ENCODE assay signal across 22 mouse cellular contexts in the genomic region with DNA sequence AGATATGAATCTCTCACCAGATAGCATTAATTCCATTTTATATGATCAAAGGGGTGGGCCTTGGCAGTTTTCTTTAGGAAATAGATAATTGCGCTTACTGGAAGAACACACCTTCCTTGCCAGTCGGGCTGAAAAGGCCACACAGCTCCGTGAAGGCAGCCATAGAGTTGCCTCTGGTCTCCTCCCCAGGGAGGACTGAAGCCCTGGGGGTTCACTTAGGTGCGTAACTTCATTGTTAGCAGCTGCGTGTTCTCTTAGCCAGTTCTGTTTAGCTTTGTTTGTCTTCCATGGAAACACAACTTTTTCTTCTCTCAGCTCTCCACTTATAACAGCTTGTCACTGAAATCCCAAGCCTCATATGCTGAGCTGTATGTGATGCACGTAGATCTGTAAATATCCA. TPM values are rescaled to one million over a fixed set of nuclear protein-coding genes. Genes with fewer than 3 reads are reported as not detected.
DNase-seq lines count a peak whose midpoint lies in the region; ATAC-seq and TF ChIP-seq lines count a peak whose summit lies in the region.
"Had no signal": no experiment of that assay in that cellular context is flagged by ENCODE, and none has a peak within 500 bp of the region (broad histone marks: within the 10 kb centered on the region; RNA-seq: fewer than 3 reads in every experiment).

No protein-coding gene starts in this region.

- H3K9me3 ChIP-seq in embryonic facial prominence, embryonic 15.5 days (replicated peaks), result no peaks in the 10 kb centered on the region
- no peaks in the 10 kb centered on the region for H3K9me3 ChIP-seq in embryonic facial prominence, embryonic 10.5 days
- H3K9me3 ChIP-seq in liver, embryonic 12.5 days (replicated peaks), result no peaks in the 10 kb centered on the region
- H3K9me3 ChIP-seq: embryonic facial prominence, embryonic 13.5 days; forebrain, embryonic 10.5 days; forebrain, embryonic 13.5 days had no signal

- H3K4me1 ChIP-seq in embryonic facial prominence, embryonic 15.5 days, result no peaks in the 10 kb centered on the region
- H3K4me1 ChIP-seq in embryonic facial prominence, embryonic 10.5 days, result peaks cover 4% of the 10 kb centered on the region; the same call in 1 of the 2 replicates
- H3K4me1 ChIP-seq in liver, adult 2 months (ENCODE audit: control insufficient read depth, insufficient read depth, low read length), result peaks cover 2% of the 10 kb centered on the region
- H3K4me1 ChIP-seq in liver, embryonic 12.5 days, result no peaks in the 10 kb centered on the region
- H3K4me1 ChIP-seq in lung, adult 2 months (ENCODE audit: control insufficient read depth, insufficient read depth, low read length), result peaks cover 8% of the 10 kb centered on the region
- H3K4me1 ChIP-seq: forebrain, embryonic 10.5 days; forebrain, embryonic 13.5 days had no signal

- no peaks in the 10 kb centered on the region for H3K27me3 ChIP-seq in embryonic facial prominence, embryonic 15.5 days
- H3K27me3 ChIP-seq in embryonic facial prominence, embryonic 10.5 days (replicated peaks; ENCODE audit: low read depth, poor library complexity, severe bottlenecking), result no peaks in the 10 kb centered on the region
- no peaks in the 10 kb centered on the region for H3K27me3 ChIP-seq in liver, adult 2 months (ENCODE audit: control insufficient read depth, insufficient read depth, low read length)
- H3K27me3 ChIP-seq in liver, embryonic 12.5 days (replicated peaks), result no peaks in the 10 kb centered on the region; the same call in 1 of the 2 replicates
- H3K27me3 ChIP-seq in splenic B cell, adult 2 months (ENCODE audit: control insufficient read depth, insufficient read depth, low read length, poor library complexity, severe bottlenecking), result no peaks in the 10 kb centered on the region; the same call in 1 of the 2 replicates
- H3K27me3 ChIP-seq: embryonic facial prominence, embryonic 13.5 days; forebrain, embryonic 13.5 days had no signal

- no peaks in the 10 kb centered on the region for H3K79me2 ChIP-seq in liver, adult 2 months (ENCODE audit: control insufficient read depth, insufficient read depth, low read length)

- no peak overlapping the region for H3K4me2 ChIP-seq in embryonic facial prominence, embryonic 15.5 days (replicated peaks)
- no peak overlapping the region for H3K4me2 ChIP-seq in liver, embryonic 12.5 days
- H3K4me2 ChIP-seq: embryonic facial prominence, embryonic 13.5 days; forebrain, embryonic 13.5 days; heart, embryonic 11.5 days; hindbrain, embryonic 14.5 days had no signal

- no peak overlapping the region for H3K27ac ChIP-seq in embryonic facial prominence, embryonic 15.5 days (replicated peaks)
- no peak overlapping the region for H3K27ac ChIP-seq in embryonic facial prominence, embryonic 10.5 days (replicated peaks)
- H3K27ac ChIP-seq in liver, adult 2 months (replicated peaks; ENCODE audit: insufficient read depth, low read depth, low read length), result peak overlapping the region; percentile 64
- H3K27ac ChIP-seq in liver, embryonic 12.5 days, result no peak overlapping the region
- H3K27ac ChIP-seq: embryonic facial prominence, embryonic 13.5 days; forebrain, embryonic 10.5 days; forebrain, embryonic 13.5 days; hindbrain, embryonic 14.5 days; hindbrain, postnatal 0 days had no signal

- TF ChIP-seq POLR2A in liver, adult 2 months (IDR thresholded peaks at IDR 0.05; ENCODE audit: extremely low read depth, insufficient read depth, low read length), result no peak
- TF ChIP-seq POLR2A in lung, adult 2 months (IDR thresholded peaks at IDR 0.05; ENCODE audit: borderline replicate concordance, extremely low read depth, low read depth, low read length), result no peak

- no peak for TF ChIP-seq CTCF in liver, adult 2 months (IDR thresholded peaks at IDR 0.05; ENCODE audit: low read depth, low read length)
- TF ChIP-seq CTCF in lung, adult 2 months (IDR thresholded peaks at IDR 0.05; ENCODE audit: insufficient read depth, low read length), result no peak

- DNase-seq in embryonic facial prominence, embryonic 10.5 days (ENCODE audit: low spot score), result no peak
- no peak for DNase-seq in liver, adult 2 months (ENCODE audit: extremely low read depth, low read depth, low spot score)
- peak; percentile 16 for DNase-seq in lung, postnatal 25 days (ENCODE audit: low spot score)
- DNase-seq in lung, adult 2 months, result no peak
- peak; percentile 50 for DNase-seq in splenic B cell, adult 2 months (ENCODE audit: low read depth, low spot score)
- DNase-seq in urinary bladder, postnatal 14 days (ENCODE audit: low spot score), result no peak
- DNase-seq: cerebellum, adult 11 months; cerebellum, adult 2 months; cerebellum, adult 9-11 months; cerebellum, postnatal 25 days; gastrocnemius, postnatal 10 days; gastrocnemius, postnatal 36 days; heart, postnatal 36 days had no signal

- no peaks in the 10 kb centered on the region for H3K36me3 ChIP-seq in embryonic facial prominence, embryonic 15.5 days
- H3K36me3 ChIP-seq in embryonic facial prominence, embryonic 10.5 days (replicated peaks), result no peaks in the 10 kb centered on the region
- H3K36me3 ChIP-seq in liver, adult 2 months (ENCODE audit: control insufficient read depth, insufficient read depth, low read length), result no peaks in the 10 kb centered on the region
- no peaks in the 10 kb centered on the region for H3K36me3 ChIP-seq in liver, embryonic 12.5 days
- no peaks in the 10 kb centered on the region for H3K36me3 ChIP-seq in splenic B cell, adult 2 months (ENCODE audit: control insufficient read depth, insufficient read depth, low read length, poor library complexity, severe bottlenecking)
- H3K36me3 ChIP-seq: embryonic facial prominence, embryonic 13.5 days; forebrain, embryonic 10.5 days had no signal

- peak; percentile 34; the same call in 1 of the 2 replicates for ATAC-seq in embryonic facial prominence, embryonic 15.5 days (ENCODE audit: insufficient number of reproducible peaks, low FRiP score, low TSS enrichment, low read depth)
- no peak for ATAC-seq in liver, embryonic 12.5 days
- ATAC-seq: forebrain, embryonic 13.5 days; forebrain, embryonic 16.5 days; hindbrain, postnatal 0 days had no signal

- H3K9ac ChIP-seq in embryonic facial prominence, embryonic 15.5 days, result no peak overlapping the region
- H3K9ac ChIP-seq in liver, adult 2 months (ENCODE audit: low read depth, low read length), result no peak overlapping the region
- H3K9ac ChIP-seq in liver, embryonic 12.5 days, result no peak overlapping the region
- H3K9ac ChIP-seq: embryonic facial prominence, embryonic 13.5 days; forebrain, embryonic 13.5 days; hindbrain, embryonic 14.5 days had no signal

- 54% methylated on average over 6 of the region's 6 CpGs for WGBS in embryonic facial prominence, embryonic 15.5 days
- WGBS in embryonic facial prominence, embryonic 10.5 days, result 73% methylated on average over 6 of the region's 6 CpGs
- 65% methylated on average over 6 of the region's 6 CpGs for WGBS in liver, adult 2 months
- WGBS in liver, embryonic 12.5 days (ENCODE audit: insufficient replicate concordance), result 70% methylated on average over 6 of the region's 6 CpGs
- WGBS in lung, adult 2 months, result 57% methylated on average over 6 of the region's 6 CpGs

- no peak overlapping the region for H3K4me3 ChIP-seq in embryonic facial prominence, embryonic 15.5 days (replicated peaks)
- H3K4me3 ChIP-seq in embryonic facial prominence, embryonic 10.5 days, result no peak overlapping the region
- H3K4me3 ChIP-seq in liver, adult 2 months (ENCODE audit: insufficient read depth, low read depth, low read length), result no peak overlapping the region
- no peak overlapping the region for H3K4me3 ChIP-seq in liver, embryonic 12.5 days
- H3K4me3 ChIP-seq in lung, adult 2 months (replicated peaks; ENCODE audit: extremely low read depth, low read depth, low read length), result no peak overlapping the region
- H3K4me3 ChIP-seq: embryonic facial prominence, embryonic 13.5 days; forebrain, embryonic 10.5 days; forebrain, embryonic 13.5 days had no signal

RNA-seq across cellular contexts. Expression of a gene that starts 31.7 kb away (rescaled TPM):
- polyA plus RNA-seq in embryonic facial prominence, embryonic 15.5 days (2015; fragmentation: Nextera tagmentation; extraction: Ambion mirVana), result 9.1 and 11.7 TPM in 2 replicates
- polyA plus RNA-seq in embryonic facial prominence, embryonic 10.5 days (2016; fragmentation: Nextera tagmentation; extraction: Ambion mirVana), result 2.4 and 3.4 TPM in 2 replicates
- 8.1 and 8.5 TPM in 2 replicates for total RNA-seq in liver, adult 2 months (2014; rRNA removed)
- 5.6 and 6.2 TPM in 2 replicates for polyA plus RNA-seq in liver, adult 2 months (2012; rRNA removed)
- 4.8 and 5.5 TPM in 2 replicates for polyA plus RNA-seq in liver, embryonic 12.5 days (2016; fragmentation: Nextera tagmentation; extraction: Ambion mirVana)
- polyA plus RNA-seq in lung, adult 2 months (2012; rRNA removed), result 16.7 and 18.6 TPM in 2 replicates

Comparison
In these comparisons a context has a peak if more than half of its experiments do, and no peak if none do; other contexts are left out.
1. DNase-seq: peak in lung, postnatal 25 days (single experiment) and splenic B cell, adult 2 months (single experiment); none in embryonic facial prominence, embryonic 10.5 days (single experiment), liver, adult 2 months (single experiment), lung, adult 2 months (single experiment) and urinary bladder, postnatal 14 days (single experiment).